Mouse (Mus musculus) 3134 (cell line): ENCODE results near the gene Loxl1.
"Not testable (repeated sequence)": the region's sequence is repeated elsewhere in the genome, so short reads cannot be mapped to it uniquely, and the experiment has no call there.

Experiments used
- DNase-seq: peaks from one replicate; pipeline ENCODE4 v3.0.0-alpha.2; 2011; ENCODE audit warnings: low spot score; ENCODE audit not compliant: insufficient read length; ENCODE audit errors: extremely low read depth

The Loxl1 gene

DNA sequence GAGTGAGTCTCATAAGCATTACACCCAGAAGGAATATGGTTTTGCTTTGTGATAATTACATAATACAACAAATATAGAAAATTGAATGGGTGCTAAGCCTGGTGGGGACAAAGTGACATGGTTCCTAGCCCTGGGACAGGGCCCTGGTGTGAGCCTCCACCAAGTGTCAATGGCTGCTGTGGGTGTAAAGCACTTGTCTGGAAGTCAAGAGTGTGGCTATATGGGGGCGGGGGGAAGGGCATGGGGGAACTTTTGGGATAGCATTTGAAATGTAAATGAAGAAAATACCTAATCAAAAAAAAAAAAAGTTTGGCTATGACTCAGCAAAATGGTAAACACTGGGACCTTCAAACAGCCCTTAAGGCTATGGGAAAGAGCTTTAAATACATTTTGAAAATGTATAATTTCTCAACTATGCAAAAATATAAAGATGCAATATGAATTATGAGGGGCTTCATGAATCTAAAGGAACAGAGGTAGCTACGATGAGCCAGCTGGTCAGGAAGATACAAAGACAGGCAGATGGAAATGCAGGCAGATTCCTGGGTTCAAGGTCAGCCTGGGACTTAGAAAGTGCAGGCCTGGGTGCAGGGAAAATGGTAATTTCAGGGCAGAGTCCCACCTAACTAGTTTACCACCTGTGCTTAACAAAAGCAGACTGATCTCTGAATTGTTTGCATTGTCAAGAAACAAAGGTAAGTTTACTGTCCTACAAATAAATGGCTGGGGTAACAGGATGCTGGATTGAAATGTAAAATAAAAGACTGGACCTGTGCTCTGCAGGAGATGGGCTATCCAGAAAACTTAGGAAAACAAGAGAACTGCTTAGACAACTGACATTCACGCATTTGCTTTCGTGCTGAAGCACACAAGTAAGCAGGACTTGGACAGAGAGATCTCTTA lies 33.9 kb downstream of the Loxl1 start:
- no peak for DNase-seq

DNA sequence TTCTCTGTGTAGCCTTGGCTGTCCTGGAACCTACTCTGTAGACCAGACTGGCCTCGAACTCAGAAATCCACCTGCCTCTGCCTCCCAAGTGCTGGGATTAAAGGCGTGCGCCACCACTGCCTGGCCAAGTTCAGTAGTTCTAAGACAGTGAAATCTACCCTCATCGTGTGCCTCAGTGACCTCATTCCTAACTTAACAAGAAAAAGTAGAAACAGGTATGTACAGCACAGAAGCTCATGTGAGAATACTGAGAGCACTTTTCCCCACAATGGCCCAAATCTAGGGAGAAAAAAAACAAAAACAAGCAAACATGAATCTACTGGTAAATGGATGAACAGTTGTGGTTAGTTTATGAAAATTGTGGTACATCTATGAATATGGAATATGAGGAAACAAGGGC lies 34.7 kb downstream of the Loxl1 start:
- no peak for DNase-seq

DNA sequence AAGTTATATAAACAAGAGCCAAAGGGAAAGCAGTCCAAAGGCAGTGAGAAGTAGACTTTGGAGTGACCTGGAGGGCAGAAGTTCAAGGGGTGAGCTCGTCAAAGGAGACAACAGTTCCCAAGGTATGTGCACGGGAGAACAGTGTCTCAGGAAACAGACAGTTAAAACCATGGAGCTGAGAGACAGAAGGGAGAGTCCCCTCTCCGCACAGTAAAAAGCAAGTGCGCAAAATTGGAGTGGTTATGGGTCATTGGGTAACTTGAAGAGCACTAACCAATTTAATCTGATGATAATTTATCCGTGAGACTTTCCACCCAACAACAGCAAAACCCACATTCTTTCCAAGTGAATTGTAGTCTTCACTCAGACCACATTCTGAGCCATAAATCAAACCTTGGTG lies 36.6 kb downstream of the Loxl1 start:
- no peak for DNase-seq

DNA sequence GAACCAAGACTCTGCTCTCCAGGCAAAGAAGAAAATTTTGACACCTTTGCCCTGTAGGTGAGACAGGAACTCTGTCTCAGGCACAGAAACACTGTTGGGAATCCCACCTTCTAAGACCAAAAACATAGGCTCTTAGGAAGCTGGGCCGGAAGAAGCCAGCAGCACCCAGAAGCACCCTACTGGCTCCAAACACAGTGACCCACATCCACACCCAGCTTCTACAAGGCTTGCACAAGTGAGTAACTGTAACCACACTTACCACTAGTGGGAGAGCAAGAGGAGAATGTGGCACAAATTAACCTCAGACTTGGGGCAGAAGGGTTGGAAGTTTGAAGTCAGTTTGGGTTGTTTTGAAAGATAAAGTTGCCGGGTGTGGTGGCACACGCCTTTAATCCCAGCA lies 37.2 kb downstream of the Loxl1 start:
- DNase-seq, result peak; percentile 75

DNA sequence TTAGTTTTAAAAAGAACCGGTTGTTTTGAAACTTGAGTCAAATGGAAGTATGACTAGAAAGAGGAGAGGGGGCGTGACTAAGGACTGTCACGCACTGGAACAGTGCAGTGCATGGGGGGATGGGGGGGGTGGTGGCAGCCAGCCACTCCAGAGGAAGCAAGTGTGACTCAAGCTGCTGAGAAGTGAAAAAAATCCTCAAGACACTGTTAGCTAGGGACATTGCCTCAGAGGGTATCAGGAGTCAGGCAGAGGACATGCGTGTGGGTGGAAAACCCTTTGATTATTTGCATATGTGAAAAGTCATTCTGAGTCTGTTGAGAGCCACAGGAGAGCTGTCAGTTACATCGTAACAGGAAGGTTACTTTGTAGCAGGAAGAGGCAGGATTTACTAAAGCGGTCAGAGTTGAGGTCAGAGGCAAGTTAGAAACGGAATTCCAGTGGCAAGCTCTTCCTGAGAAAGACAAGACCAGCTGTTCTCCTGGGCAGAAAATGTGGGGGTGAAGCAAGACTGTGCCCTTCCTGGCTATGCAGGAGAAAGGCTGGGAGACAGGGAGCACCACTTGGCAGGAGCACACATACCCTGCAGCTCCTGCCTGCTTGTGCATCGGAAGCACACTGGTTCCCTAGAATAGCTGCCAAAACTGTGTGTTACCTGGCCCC lies 37.7 kb downstream of the Loxl1 start:
- peak; percentile 85 for DNase-seq

DNA sequence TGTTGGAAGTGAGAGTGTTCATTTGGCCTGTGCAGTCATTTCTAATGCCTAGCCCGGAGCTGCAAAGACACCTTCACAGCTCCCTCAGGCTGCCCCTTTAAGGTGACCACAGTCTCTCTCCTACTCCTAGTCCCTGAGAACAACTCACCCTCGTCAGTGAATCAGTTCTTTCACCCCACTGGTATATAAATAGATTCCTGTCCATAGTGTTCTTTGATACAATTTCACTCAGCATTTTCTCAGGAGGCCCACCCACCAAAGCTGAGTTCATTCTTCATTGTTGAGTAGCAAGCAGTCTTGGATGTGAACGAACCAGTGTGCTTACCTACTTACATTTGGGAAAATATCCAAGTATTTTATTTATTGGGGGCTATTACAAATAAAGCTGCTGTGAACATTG lies 38.4 kb downstream of the Loxl1 start:
- no peak for DNase-seq

DNA sequence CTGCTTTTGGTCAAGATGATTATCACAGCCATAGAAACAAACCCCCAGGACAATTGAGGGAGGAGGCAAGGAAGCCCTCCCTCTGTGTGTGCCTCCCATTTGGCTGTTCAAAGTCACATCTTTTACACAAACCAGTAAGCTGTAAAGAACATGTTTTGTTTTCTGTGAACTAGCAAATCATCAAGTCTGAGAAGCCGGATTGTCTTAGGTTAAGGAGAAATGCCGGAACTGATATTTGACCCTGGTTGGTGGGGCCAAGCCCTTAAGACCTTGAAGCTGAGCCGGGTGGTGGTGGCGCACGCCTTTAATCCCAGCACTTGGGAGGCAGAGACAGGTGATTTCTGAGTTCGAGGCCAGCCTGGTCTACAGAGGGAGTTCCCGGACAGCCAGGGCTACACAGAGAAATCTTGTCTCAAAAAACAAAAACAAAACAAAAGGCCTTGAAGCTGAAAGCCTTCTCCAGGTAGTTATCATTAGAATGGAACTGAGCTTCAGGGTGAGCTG lies 38.8 kb downstream of the Loxl1 start:
- no peak for DNase-seq

DNA sequence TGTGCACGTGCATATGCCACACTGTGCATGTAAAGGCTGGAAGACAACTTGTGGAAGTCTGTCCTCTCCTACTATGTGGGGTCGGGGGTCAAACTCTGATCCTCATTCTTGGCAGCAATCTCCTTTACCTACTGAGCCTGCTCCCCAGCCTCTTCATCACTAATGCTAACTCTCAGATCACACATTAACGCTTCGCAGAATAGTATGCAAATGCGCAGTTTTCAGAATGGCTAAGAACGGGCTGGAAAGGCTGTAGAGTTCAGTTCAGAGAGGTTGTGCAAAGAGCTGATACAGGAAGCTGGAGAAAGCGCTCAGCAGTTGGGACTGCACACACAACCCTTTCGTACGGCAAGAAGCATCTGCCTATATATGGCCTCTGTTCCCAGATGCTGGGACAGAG lies 40.1 kb downstream of the Loxl1 start:
- no peak for DNase-seq

DNA sequence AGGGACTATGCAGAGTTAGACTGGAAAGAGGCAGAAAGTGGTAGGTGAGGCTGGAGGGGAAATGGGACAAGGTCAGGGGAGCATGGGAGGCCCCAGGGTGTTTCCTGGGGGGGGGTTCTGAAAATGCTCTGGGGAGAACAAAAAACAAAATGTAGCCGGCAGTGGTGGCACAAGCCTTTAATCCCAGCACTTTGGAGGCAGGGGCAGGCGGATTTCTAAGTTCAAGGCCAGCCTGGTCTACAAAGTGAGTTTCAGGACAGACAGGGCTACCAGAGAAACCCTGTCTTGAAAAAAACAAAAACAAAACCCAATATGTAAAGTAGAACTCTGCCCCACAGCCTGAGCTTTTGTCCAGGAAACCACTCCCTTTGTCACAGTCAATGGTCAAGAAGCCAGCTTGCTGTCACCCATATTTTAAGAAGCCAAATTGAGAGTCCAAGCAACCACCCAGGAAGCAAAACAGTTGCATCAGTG lies 40.9 kb downstream of the Loxl1 start:
- no peak for DNase-seq

DNA sequence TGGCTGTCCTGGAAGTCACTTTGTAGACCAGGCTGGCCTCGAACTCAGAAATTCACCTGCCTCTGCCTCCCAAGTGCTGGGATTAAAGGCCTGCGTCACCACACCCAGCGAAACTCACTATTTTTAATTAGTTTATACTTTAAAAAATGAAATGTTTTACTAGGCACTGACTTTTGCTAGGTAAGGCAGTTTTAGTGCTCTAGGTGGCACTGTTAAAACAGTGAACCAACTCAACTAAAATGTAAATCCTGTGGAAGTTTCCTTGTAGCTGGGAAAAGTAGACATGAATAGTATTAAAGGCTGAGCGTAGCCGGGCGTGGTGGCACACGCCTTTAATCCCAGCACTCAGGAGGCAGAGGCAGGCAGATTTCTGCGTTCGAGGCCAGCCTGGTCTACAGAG lies 41.4 kb downstream of the Loxl1 start:
- DNase-seq, result not testable (repeated sequence)

DNA sequence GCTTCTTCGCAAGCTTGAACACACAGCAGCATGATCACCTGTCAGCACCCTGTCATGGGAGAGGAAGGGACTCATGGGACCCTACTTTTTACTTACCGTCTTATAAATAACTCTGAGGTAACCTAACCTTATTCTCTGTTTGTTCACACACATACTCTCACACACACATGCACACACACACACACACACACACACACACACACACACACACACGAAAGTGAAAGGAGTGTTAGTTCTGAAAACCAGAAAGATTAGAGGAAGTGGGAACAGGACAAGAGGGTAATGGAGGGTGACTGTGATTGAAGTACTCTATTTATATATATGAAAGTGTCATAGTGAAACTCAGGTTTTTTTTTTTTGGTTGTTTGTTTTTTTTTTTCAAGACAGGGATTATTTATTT lies 41.9 kb downstream of the Loxl1 start:
- DNase-seq, result no peak

DNA sequence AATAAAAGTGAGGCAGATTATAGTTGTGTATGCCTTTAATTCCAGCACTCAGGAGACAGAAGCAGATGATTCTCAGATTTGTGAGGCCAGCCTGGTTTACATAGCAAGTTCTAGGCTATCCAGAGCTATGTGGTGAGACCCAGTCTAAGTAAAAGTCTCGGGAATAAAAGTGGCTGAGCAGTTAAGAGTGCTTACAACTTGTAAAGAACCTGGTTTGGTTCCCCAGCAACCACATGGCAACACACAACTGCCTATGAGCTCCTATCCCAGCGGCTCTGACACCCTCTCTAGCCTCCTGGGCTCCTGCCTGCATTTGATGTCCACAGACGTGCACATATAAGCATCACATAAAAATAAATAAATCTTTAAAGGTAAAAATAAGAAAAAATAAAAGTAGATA lies 42.9 kb downstream of the Loxl1 start:
- no peak for DNase-seq

DNA sequence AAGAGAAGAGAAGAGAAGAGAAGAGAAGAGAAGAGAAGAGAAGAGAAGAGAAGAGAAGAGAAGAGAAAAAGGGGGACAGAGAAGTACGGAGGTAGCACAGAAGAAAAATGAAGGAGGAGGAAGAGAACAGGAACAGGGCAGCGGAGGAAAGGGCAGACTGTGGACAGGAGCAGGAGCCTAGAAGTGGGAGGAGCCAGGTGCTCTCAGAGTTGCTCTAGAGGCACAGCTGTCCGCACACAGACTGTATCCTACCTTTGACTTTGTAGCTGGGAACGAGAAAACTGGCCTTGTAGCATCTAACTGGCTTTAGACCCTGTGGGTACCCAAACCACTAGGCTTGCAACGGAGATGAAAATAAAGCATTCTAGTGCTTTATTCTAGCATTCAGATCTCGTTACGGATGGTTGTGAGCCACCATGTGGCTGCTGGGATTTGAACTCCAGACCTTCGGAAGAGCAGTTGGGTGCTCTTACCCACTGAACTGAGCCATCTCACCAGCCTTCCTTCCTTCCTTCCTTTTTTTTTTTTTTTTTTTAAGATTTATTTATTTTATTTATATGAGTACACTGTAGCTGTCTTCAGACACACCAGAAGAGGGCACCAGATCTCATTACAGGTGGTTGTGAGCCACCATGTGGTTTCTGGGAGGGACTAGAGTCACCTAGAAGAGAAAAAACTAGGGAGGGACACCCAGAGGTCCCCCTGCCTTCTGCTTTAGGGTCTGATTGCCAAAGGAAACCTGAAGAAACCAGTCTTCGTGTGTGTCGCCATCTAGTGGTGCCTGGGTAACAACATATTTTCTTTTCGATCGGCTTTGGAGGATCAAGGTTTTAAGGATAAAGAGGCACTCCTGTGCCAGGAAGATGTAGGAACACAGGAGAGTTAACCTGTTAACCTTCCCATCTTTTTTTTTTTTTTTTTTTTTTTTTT lies 44.3 kb downstream of the Loxl1 start:
- peak; percentile 49 for DNase-seq

DNA sequence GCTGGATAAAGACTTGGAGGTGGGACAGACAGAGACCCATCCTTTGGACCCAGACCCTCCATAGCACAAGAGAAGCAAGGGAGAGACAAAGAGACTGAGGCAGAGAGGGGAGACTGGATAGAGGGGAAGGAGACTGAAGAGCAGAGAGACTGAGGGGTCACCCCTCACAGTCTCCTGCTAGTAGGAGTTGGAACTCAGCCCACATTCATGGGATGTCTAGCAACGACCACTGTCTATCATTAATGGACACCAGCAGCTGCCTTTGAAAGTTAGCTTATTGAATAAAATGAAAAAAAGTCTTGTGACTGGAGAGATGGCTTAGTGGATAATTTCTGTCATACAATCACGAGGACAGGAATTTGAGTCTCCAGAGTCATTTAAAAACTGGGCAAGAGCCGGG lies 45.9 kb downstream of the Loxl1 start:
- DNase-seq, result no peak

DNA sequence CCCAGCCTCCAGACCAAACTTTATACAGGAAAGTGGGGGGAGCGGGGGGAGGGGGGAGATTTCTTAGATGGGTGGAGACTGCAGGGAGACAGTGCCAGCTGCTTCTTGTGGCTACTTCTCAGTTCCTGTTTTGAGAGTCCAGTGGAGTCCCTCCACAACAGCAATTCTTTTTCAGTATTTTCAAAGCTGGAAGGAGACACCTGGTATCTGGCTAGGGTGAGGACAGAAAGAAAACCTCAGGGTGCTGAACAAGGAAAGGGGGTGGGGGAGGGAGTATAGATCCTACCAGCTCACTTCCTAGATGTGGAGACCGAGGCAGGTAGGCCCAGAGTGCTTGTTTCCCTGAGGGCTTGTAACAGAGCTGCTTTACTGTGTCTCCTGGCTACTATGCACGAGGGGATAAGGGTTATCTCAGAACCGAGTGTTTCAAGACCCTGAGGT lies 46.4 kb downstream of the Loxl1 start:
- DNase-seq, result peak; percentile 43

DNA sequence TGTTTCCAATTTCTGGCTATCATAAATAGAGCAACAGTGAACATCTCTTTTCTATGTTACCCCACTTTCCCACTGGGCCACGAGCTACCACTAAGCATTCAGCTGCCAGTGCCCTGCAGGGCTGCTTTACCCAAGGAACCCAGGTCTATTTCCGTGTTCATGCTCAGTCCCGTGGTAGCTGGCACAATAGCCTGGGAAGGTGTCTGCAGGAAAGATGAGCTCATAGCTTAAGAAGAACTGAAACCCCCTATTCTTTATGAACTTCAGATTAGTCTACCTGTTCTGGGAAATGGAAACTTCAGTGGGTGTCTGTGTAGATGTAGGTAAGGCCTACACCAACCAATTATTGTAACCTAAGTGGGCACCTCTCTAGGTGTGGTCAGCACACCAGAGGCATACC lies 47.6 kb downstream of the Loxl1 start:
- no peak for DNase-seq

DNA sequence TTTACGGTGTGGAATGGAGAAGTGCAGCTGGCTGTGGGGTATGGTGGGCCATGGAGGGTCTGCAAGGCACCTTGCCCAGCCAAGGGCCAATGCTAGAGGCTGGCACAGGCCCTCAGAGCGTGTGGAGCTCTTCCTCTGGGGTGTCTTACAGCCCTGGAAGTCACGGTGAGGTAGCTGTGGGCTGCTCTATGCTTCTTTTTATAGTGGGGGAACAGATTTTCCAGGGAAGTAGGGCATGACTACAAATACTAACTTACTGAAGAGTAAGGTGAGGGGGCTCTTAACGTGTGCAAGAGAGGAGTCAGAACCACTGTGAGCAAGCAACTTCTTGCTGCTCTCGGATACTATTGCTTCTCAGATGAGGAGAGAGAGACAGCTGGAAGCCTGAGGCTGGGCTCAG lies 50.5 kb downstream of the Loxl1 start:
- DNase-seq, result no peak

DNA sequence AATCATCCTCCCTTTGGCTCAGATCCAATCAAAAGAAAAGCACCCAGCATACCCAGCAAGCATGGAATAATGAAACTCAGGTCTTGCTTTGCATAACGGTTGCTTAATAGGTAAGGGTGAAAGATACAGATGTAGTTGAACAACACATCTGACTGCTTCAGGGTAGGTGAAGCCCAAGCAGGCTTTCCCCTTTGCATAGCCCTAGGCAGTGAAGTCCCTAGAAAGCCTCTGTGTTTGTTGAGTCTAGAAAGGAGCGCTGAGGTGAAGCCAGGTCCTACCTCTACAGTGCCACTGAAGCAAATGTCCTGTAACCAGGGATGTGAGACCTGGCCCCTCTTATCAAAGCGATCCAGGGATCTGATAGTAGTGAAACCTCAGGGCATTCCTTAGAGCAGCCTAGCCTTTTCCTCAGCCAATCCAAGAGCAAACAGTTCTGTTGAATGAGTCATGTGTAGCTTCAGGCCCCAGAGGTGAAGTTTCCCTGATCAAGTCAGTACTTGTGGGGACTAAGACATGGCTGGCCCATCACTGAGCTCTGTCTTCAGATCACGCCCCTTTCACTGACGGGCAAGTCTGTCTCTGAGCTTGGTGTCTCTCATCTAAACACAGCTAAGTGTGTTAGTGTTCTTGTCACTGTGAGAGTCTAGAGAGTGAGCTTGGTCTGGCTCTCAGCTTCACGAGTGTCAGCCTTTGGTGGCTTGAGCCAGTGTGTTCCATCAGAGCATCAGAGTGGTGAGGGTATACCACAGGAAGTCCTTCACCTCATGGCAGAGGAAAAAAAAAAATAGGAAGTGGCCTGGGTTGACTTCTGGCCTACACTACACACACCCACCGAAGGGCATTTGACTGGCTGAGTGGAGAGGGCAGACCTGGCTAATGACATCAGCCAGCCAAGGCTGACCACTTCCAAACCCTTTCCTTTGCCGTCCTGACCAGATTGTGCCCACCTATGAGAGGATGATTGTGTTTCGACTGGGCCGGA lies 57.0 kb downstream of the Loxl1 start:
- DNase-seq, result no peak

DNA sequence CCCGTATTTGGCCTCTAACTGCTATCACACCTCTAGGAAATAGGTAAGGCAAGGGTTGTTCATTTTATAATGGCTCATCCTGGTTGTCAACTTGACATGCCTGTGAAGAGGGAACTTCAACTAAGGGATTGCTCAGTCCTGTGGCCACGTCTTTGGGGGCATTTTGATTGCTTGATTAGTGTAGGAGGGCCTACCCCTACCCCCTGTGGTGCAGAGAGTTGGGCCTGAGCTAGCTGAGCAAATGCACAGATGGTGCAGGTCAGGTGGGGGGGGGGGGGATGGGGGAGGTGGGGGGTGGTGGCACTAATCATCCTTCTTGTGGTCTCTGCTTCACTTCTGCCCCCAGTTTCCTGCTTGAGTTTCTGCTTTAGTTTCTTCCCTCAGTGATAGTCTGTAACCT lies 57.9 kb downstream of the Loxl1 start:
- no peak for DNase-seq

DNA sequence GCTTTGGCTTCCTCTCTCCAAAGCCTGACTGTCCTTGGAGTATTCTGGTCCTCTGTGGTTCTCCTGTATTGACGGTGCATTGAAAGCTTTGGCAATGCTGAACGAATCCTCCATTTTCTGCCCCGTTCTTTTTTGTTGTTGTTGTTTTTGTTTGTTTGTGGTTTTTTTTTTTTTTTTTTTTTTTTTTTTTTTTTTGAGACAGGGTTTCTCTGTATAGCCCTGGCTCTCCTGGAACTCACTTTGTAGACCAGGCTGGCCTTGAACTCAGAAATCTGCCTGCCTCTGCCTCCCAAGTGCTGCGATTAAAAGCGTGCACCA lies 59.2 kb downstream of the Loxl1 start:
- not testable (repeated sequence) for DNase-seq
